Mouse (Mus musculus): ENCODE measurements around the gene Smoc1.

GRCm38 (mm10) chr12:81093211-81093610 is 66.6 kb downstream of the Smoc1 start:
- TF ChIP-seq POLR2A (IDR thresholded peaks at IDR 0.05; ENCODE audit: borderline replicate concordance, extremely low read depth, low read depth, low read length) (no peak), CTCF (IDR thresholded peaks at IDR 0.05; ENCODE audit: insufficient read depth, low read length) (no peak)
